Mouse (Mus musculus) stomach, embryonic 14.5 days (tissue): ENCODE data around the gene Lpin2. TPM values are rescaled to one million over a fixed set of nuclear protein-coding genes. Genes with fewer than 3 reads are reported as not detected.

Source experiments
- ATAC-seq: fragments of 200-750 bp; cut with Nextera tagmentation; 2 replicates; pipeline ENCODE4 v1.8.0; 2017; ENCODE audit warnings: low read depth, moderate TSS enrichment; ENCODE audit not compliant: insufficient number of reproducible peaks, insufficient read depth, low FRiP score
- H3K27ac ChIP-seq: fragments of 300-500 bp; sonication (generic); 2 replicates; pipeline ENCODE4 v1.5.1; 2014; ENCODE audit warnings: mild to moderate bottlenecking, low read length, moderate library complexity, mixed read lengths
- H3K27me3 ChIP-seq: fragments of 300-500 bp; sonication (generic); 2 replicates; pipeline ENCODE4 v1.6.1; 2014; ENCODE audit warnings: low read length, control low read depth, mixed read lengths; ENCODE audit not compliant: control insufficient read depth, insufficient read depth
- H3K36me3 ChIP-seq: fragments of 300-500 bp; sonication (generic); 2 replicates; pipeline ENCODE4 v1.6.1; 2014; ENCODE audit warnings: mild to moderate bottlenecking, control low read depth, low read length, moderate library complexity, mixed read lengths; ENCODE audit not compliant: control insufficient read depth, insufficient read depth
- H3K4me1 ChIP-seq: fragments of 300-500 bp; sonication (generic); 2 replicates; pipeline ENCODE4 v1.6.1; 2014; ENCODE audit warnings: low read length, control low read depth, mixed read lengths; ENCODE audit not compliant: control insufficient read depth, insufficient read depth
- H3K4me2 ChIP-seq: fragments of 300-500 bp; sonication (generic); replicated peaks from 2 replicates; pipeline ENCODE4 v1.6.1; 2014; ENCODE audit warnings: low read depth, low read length, control low read depth
- H3K4me3 ChIP-seq: fragments of 300-500 bp; sonication (generic); 2 replicates; pipeline ENCODE4 v1.5.1; 2014; ENCODE audit warnings: low read depth, low read length, control low read depth
- H3K9ac ChIP-seq: fragments of 300-500 bp; sonication (generic); replicated peaks from 2 replicates; pipeline ENCODE4 v1.6.1; 2014; ENCODE audit warnings: low read depth, mild to moderate bottlenecking, control low read depth, low read length, moderate library complexity, mixed read lengths
- H3K9me3 ChIP-seq: fragments of 300-500 bp; sonication (generic); 2 replicates; pipeline ENCODE4 v1.6.1; 2016; ENCODE audit warnings: low read depth, low read length, control low read depth; ENCODE audit not compliant: control insufficient read depth
- WGBS: fragments of 180-500 bp; shearing (Covaris S2); extraction: QIAGEN DNeasy Blood & Tissue Kit; methylation state at CpG from one replicate; pipeline ENCODE4 v1.1.7; 2014; 5-methylcytosine and 5-hydroxymethylcytosine counted together
- polyA plus RNA-seq: library from polyadenylated mRNA; unstranded; fragments of >200 nt; fragmentation: Nextera tagmentation; extraction: Ambion mirVana; gene quantifications from 2 replicates; pipeline ENCODE4 v1.2.1, GENCODE M21; 2014

Gene Lpin2
- polyA plus RNA-seq, 1 experiment from 2014 or later: 38.6 TPM

DNA sequence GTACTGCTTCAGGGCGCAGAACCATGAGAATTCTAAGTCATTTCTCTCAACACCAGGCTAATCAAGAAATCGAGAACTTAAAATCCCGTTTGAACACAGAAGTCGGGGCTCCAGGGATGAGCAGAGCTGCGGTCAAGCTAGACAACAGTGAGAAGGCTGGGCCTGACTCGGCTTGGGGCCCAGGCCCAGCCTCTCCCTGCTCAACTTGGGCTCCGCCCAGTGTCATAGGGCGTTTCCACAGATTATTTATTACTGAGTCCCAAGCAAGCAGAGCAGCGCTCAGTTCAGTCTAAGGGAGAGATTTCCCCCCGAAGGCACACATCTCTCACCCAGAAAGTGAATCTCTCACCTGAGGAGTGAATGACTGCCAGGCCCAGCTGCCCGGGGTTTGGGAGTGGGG lies 77.4 kb downstream of the Lpin2 start:
- 45% methylated on average over 11 of the region's 11 CpGs for WGBS
- no peak overlapping the region for H3K9ac ChIP-seq
- no peak overlapping the region for H3K27ac ChIP-seq
- H3K4me2 ChIP-seq: no peak overlapping the region
- H3K4me3 ChIP-seq: no peak overlapping the region
- peak; percentile 66; the same call in 1 of the 2 replicates for ATAC-seq
- H3K27me3 ChIP-seq: no peaks in the 10 kb centered on the region
- H3K36me3 ChIP-seq: no peaks in the 10 kb centered on the region
- no peaks in the 10 kb centered on the region for H3K9me3 ChIP-seq
- H3K4me1 ChIP-seq: no peaks in the 10 kb centered on the region

- no peaks in the 10 kb centered on the region for H3K36me3 ChIP-seq
- no peak; the same call in 1 of the 2 replicates for ATAC-seq
- H3K4me3 ChIP-seq: no peak overlapping the region
- H3K4me2 ChIP-seq: no peak overlapping the region
- no peaks in the 10 kb centered on the region for H3K4me1 ChIP-seq
- WGBS: 57% methylated on average over 3 of the region's 3 CpGs
- no peaks in the 10 kb centered on the region for H3K9me3 ChIP-seq
- no peak overlapping the region for H3K9ac ChIP-seq
- no peak overlapping the region for H3K27ac ChIP-seq
- H3K27me3 ChIP-seq: no peaks in the 10 kb centered on the region
Observed at GRCm38 (mm10) chr17:71260658-71261057, 78.3 kb downstream of the Lpin2 start.

- Histone ChIP-seq H3K9ac (no peak overlapping the region), H3K4me2 (no peak overlapping the region), H3K27me3 (no peaks in the 10 kb centered on the region), H3K4me3 (no peak overlapping the region), H3K4me1 (no peaks in the 10 kb centered on the region), H3K36me3 (no peaks in the 10 kb centered on the region), H3K9me3 (no peaks in the 10 kb centered on the region), H3K27ac (no peak overlapping the region)
- WGBS: 79% methylated on average over 6 of the region's 6 CpGs
- no peak for ATAC-seq
Observed at GRCm38 (mm10) chr17:71263136-71263535, 80.8 kb downstream of the Lpin2 start.

- Histone ChIP-seq H3K27me3 (no peaks in the 10 kb centered on the region), H3K4me1 (no peaks in the 10 kb centered on the region), H3K9me3 (no peaks in the 10 kb centered on the region), H3K4me3 (no peak overlapping the region), H3K36me3 (no peaks in the 10 kb centered on the region), H3K27ac (no peak overlapping the region), H3K4me2 (no peak overlapping the region), H3K9ac (no peak overlapping the region)
- no peak for ATAC-seq
- 73% methylated on average over 4 of the region's 4 CpGs for WGBS
Observed at GRCm38 (mm10) chr17:71264739-71265138, 82.4 kb downstream of the Lpin2 start.

DNA sequence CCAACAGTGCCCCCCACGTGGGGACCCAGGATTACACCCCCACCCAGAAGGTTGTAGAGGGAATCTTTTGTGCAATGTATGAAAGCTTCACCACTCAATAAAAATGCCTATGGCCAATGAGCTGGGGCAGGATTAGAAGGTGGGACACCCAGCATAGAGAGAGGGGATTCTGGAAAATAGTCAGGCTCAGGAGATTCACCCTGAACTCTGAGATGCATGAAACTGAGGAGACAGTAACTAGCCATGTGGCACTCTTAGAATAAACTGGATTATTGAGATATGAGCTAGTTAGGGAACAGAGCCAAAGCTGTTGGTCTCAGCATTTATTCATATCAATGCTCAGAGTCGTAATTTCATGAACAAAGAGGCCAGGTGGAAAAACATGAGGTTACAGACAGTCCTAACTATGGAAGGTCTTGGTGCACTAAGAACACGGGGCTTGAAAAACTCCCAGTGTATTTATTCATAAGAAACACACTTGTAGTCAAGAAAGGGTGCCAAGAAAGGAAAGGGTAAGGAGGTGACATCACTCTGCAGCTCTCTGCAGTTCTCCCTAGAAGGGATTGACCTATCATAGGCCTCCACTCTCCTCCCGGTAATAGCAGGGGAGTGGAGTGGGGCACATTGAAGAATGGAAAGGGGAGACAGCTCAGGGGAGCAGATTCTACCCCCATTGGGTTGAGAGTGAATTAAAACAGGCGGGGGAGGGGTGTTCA lies 83.1 kb downstream of the Lpin2 start:
- Histone ChIP-seq H3K4me1 (no peaks in the 10 kb centered on the region), H3K27me3 (no peaks in the 10 kb centered on the region), H3K9me3 (no peaks in the 10 kb centered on the region), H3K9ac (no peak overlapping the region), H3K36me3 (no peaks in the 10 kb centered on the region), H3K4me3 (no peak overlapping the region), H3K4me2 (no peak overlapping the region), H3K27ac (no peak overlapping the region)
- WGBS: 64% methylated on average over 5 of the region's 5 CpGs
- ATAC-seq: no peak

- no peaks in the 10 kb centered on the region for H3K9me3 ChIP-seq
- no peaks in the 10 kb centered on the region for H3K36me3 ChIP-seq
- no peak overlapping the region for H3K27ac ChIP-seq
- no peak overlapping the region for H3K4me3 ChIP-seq
- no peaks in the 10 kb centered on the region for H3K27me3 ChIP-seq
- no peak overlapping the region for H3K9ac ChIP-seq
- ATAC-seq: no peak
- no peak overlapping the region for H3K4me2 ChIP-seq
- WGBS: 84% methylated on average over 8 of the region's 8 CpGs
- H3K4me1 ChIP-seq: no peaks in the 10 kb centered on the region
Observed at GRCm38 (mm10) chr17:71267374-71267773, 85.0 kb downstream of the Lpin2 start.

DNA sequence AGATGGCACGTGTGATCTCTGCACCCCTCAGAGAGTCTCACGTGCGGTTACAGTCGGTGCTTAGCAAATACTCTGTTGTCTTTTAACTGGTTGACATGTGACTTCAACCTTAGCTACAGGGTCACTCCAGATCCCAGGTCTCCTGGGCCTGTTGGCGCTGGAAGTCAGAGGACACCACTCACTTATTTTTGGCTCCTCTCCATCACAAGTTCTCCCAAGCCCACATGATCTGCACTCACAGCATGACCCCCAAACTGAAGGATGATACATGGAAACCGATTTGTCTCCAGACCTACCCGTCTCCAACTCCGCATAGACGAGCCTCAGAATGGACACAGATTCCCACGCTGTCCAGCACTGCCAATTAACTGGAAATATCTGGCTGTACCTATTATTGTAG lies 85.8 kb downstream of the Lpin2 start:
- ATAC-seq: no peak
- no peak overlapping the region for H3K4me3 ChIP-seq
- no peak overlapping the region for H3K27ac ChIP-seq
- no peaks in the 10 kb centered on the region for H3K27me3 ChIP-seq
- H3K9me3 ChIP-seq: no peaks in the 10 kb centered on the region
- WGBS: 88% methylated on average over 10 of the region's 10 CpGs
- no peaks in the 10 kb centered on the region for H3K36me3 ChIP-seq
- no peak overlapping the region for H3K9ac ChIP-seq
- H3K4me2 ChIP-seq: no peak overlapping the region
- H3K4me1 ChIP-seq: no peaks in the 10 kb centered on the region

- Histone ChIP-seq H3K4me2 (no peak overlapping the region), H3K36me3 (no peaks in the 10 kb centered on the region), H3K4me1 (no peaks in the 10 kb centered on the region), H3K4me3 (no peak overlapping the region), H3K27ac (no peak overlapping the region), H3K27me3 (no peaks in the 10 kb centered on the region), H3K9ac (no peak overlapping the region), H3K9me3 (no peaks in the 10 kb centered on the region)
- ATAC-seq: peak; percentile 75; the same call in 1 of the 2 replicates
- WGBS: 74% methylated on average over 3 of the region's 3 CpGs
Observed at GRCm38 (mm10) chr17:71268599-71268998, 86.2 kb downstream of the Lpin2 start.

DNA sequence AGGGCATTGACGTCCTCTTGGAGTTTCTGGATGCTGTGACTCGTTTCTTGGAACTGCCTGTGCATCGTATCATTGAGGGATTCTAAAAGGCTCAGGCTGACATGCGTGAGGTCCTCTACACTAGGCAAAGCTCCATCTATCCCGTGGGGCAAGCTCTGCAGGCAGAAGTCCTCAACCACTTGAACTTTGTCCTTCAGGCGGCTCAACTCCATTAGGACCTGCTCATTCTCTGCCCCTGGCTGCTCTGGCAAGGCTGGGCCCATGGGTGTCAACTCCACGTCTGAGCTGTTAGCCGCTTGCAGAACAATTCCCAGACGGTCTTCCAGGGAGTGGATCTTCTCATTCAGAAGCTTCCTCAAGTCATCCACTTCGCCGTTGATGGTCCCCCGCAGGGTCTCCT lies 91.5 kb downstream of the Lpin2 start:
- H3K27me3 ChIP-seq: no peaks in the 10 kb centered on the region

More for the DNA sequence above, 91.5 kb downstream of the Lpin2 start:
- H3K9me3 ChIP-seq: no peaks in the 10 kb centered on the region
- H3K9ac ChIP-seq: no peak overlapping the region
- ATAC-seq: no peak
- no peak overlapping the region for H3K4me3 ChIP-seq
- no peak overlapping the region for H3K4me2 ChIP-seq
- no peaks in the 10 kb centered on the region for H3K4me1 ChIP-seq
- no peaks in the 10 kb centered on the region for H3K36me3 ChIP-seq
- 91% methylated on average over 12 of the region's 12 CpGs for WGBS
- H3K27ac ChIP-seq: no peak overlapping the region
